Mouse (Mus musculus): ENCODE measurements at regions not wholly inside any gene's neighbourhood (a gene's known extent, or its start where the extent isn't known, plus 50 kb on each side); places are given as distances from the start of the nearest gene placed in this dataset.

- TF ChIP-seq CTCF (IDR thresholded peaks at IDR 0.05; ENCODE audit: low read depth, low read length) = no peak
- no peak for TF ChIP-seq POLR2A (IDR thresholded peaks at IDR 0.05; ENCODE audit: insufficient read depth, low read length)
- TF ChIP-seq EP300 (IDR thresholded peaks at IDR 0.05; ENCODE audit: insufficient read depth, low read depth, low read length) = no peak
These were observed 157.0 kb downstream of the Rsl24d1 start for GRCm38 (mm10) chr9:73270249-73270648.

Data from ES-Bruce4 (cell line).